Mouse (Mus musculus): ENCODE measurements around the gene Slk. TPM values are rescaled to one million over a fixed set of nuclear protein-coding genes. Genes with fewer than 3 reads are reported as not detected.
A peak's percentile ranks its signal among the peaks of the same experiment; 100 is the strongest.
"Not testable (repeated sequence)": the region's sequence is repeated elsewhere in the genome, so short reads cannot be mapped to it uniquely, and the experiment has no call there.

Gene Slk
- polyA plus RNA-seq, 1 experiment from 2014 or later = 5.4 TPM

GRCm38 (mm10) chr19:47571981-47572380 lies 7.5 kb upstream of the Slk start:
- not testable (repeated sequence) for ATAC-seq (ENCODE audit: insufficient read depth); H3K4me1 ChIP-seq (replicated peaks); H3K4me2 ChIP-seq; H3K9ac ChIP-seq; H3K27me3 ChIP-seq; H3K27ac ChIP-seq (replicated peaks); H3K9me3 ChIP-seq (replicated peaks); H3K4me3 ChIP-seq (replicated peaks); H3K36me3 ChIP-seq (replicated peaks)
- 43% methylated on average over 4 of the region's 4 CpGs for WGBS (ENCODE audit: insufficient replicate concordance)

GRCm38 (mm10) chr19:47573718-47574117 lies 5.8 kb upstream of the Slk start:
- whole genome bisulfite sequencing (ENCODE audit: insufficient replicate concordance) = 71% methylated on average over 3 of the region's 3 CpGs
- H3K4me3 ChIP-seq (replicated peaks) = no peak overlapping the region

GRCm38 (mm10) chr19:47578581-47579224 lies 775 bp upstream of the Slk start:
- Histone ChIP-seq H3K4me3 (replicated peaks) (peak overlapping the region; percentile 93), H3K27me3 (no peaks in the 10 kb centered on the region), H3K9ac (peak overlapping the region; percentile 99), H3K9me3 (replicated peaks) (no peaks in the 10 kb centered on the region), H3K4me1 (replicated peaks) (peaks cover 30% of the 10 kb centered on the region), H3K36me3 (replicated peaks) (no peaks in the 10 kb centered on the region), H3K4me2 (peak overlapping the region; percentile 95), H3K27ac (replicated peaks) (peak overlapping the region; percentile 95)
- WGBS (ENCODE audit: insufficient replicate concordance) = 22% methylated on average over 13 of the region's 13 CpGs
- ATAC-seq (ENCODE audit: insufficient read depth) = no peak

More at GRCm38 (mm10) chr19:47573718-47574117, 5.8 kb upstream of the Slk start:
- Histone ChIP-seq H3K9ac (no peak overlapping the region), H3K36me3 (replicated peaks) (no peaks in the 10 kb centered on the region), H3K27me3 (no peaks in the 10 kb centered on the region; the same call in 1 of the 2 replicates), H3K27ac (replicated peaks) (no peak overlapping the region), H3K4me2 (no peak overlapping the region), H3K9me3 (replicated peaks) (no peaks in the 10 kb centered on the region), H3K4me1 (replicated peaks) (peaks cover 6% of the 10 kb centered on the region)
- ATAC-seq (ENCODE audit: insufficient read depth) = no peak

GRCm38 (mm10) chr19:47579788-47580631 lies 532 bp downstream of the Slk start:
- H3K4me2 ChIP-seq = peak overlapping the region; percentile 95
- H3K27ac ChIP-seq (replicated peaks) = peak overlapping the region; percentile 95
- H3K9ac ChIP-seq = peak overlapping the region; percentile 99
- H3K4me3 ChIP-seq (replicated peaks) = peak overlapping the region; percentile 93
- WGBS (ENCODE audit: insufficient replicate concordance) = under 1% methylated on average over 92 of the region's 96 CpGs
- H3K9me3 ChIP-seq (replicated peaks) = no peaks in the 10 kb centered on the region
- no peaks in the 10 kb centered on the region for H3K36me3 ChIP-seq (replicated peaks)
- peak; percentile 78 for ATAC-seq (ENCODE audit: insufficient read depth)
- peaks cover 30% of the 10 kb centered on the region for H3K4me1 ChIP-seq (replicated peaks)
- no peaks in the 10 kb centered on the region for H3K27me3 ChIP-seq

GRCm38 (mm10) chr19:47585772-47586171 lies 6.3 kb downstream of the Slk start:
- no peak overlapping the region for H3K4me3 ChIP-seq (replicated peaks)
- WGBS (ENCODE audit: insufficient replicate concordance) = 88% methylated on average over 1 of the region's 1 CpGs
- no peaks in the 10 kb centered on the region for H3K36me3 ChIP-seq (replicated peaks)
- no peaks in the 10 kb centered on the region for H3K27me3 ChIP-seq
- no peak overlapping the region for H3K9ac ChIP-seq
- H3K27ac ChIP-seq (replicated peaks) = no peak overlapping the region
- no peak overlapping the region for H3K4me2 ChIP-seq
- no peaks in the 10 kb centered on the region for H3K9me3 ChIP-seq (replicated peaks)
- peaks cover 42% of the 10 kb centered on the region for H3K4me1 ChIP-seq (replicated peaks)
- ATAC-seq (ENCODE audit: insufficient read depth) = no peak

- no peak overlapping the region for H3K27ac ChIP-seq (replicated peaks)
- no peak for ATAC-seq (ENCODE audit: insufficient read depth)
- H3K4me3 ChIP-seq (replicated peaks) = no peak overlapping the region
- H3K4me1 ChIP-seq (replicated peaks) = peaks cover 31% of the 10 kb centered on the region
- no peaks in the 10 kb centered on the region for H3K9me3 ChIP-seq (replicated peaks)
- H3K9ac ChIP-seq = no peak overlapping the region
- H3K27me3 ChIP-seq = no peaks in the 10 kb centered on the region
- H3K4me2 ChIP-seq = no peak overlapping the region
- 78% methylated on average over 1 of the region's 1 CpGs for WGBS (ENCODE audit: insufficient replicate concordance)
- no peaks in the 10 kb centered on the region for H3K36me3 ChIP-seq (replicated peaks)
Measured at GRCm38 (mm10) chr19:47587009-47587408, 7.5 kb downstream of the Slk start.

GRCm38 (mm10) chr19:47608513-47608912 lies 29.0 kb downstream of the Slk start:
- ATAC-seq (ENCODE audit: insufficient read depth) = no peak
- 53% methylated on average over 3 of the region's 3 CpGs for WGBS (ENCODE audit: insufficient replicate concordance)

GRCm38 (mm10) chr19:47613442-47613841 lies 34.0 kb downstream of the Slk start:
- no peak for ATAC-seq (ENCODE audit: insufficient read depth)
- Histone ChIP-seq H3K4me1 (replicated peaks) (no peaks in the 10 kb centered on the region), H3K36me3 (replicated peaks) (peaks cover 57% of the 10 kb centered on the region), H3K9me3 (replicated peaks) (no peaks in the 10 kb centered on the region), H3K9ac (no peak overlapping the region), H3K27ac (replicated peaks) (no peak overlapping the region), H3K4me2 (no peak overlapping the region), H3K4me3 (replicated peaks) (no peak overlapping the region), H3K27me3 (no peaks in the 10 kb centered on the region)
- 54% methylated on average over 7 of the region's 7 CpGs for WGBS (ENCODE audit: insufficient replicate concordance)

More at GRCm38 (mm10) chr19:47608513-47608912, 29.0 kb downstream of the Slk start:
- Histone ChIP-seq H3K9ac (no peak overlapping the region), H3K27me3 (no peaks in the 10 kb centered on the region), H3K4me2 (no peak overlapping the region), H3K36me3 (replicated peaks) (peaks cover 20% of the 10 kb centered on the region; the same call in 1 of the 2 replicates), H3K4me3 (replicated peaks) (no peak overlapping the region), H3K4me1 (replicated peaks) (no peaks in the 10 kb centered on the region), H3K27ac (replicated peaks) (no peak overlapping the region), H3K9me3 (replicated peaks) (no peaks in the 10 kb centered on the region)

GRCm38 (mm10) chr19:47621478-47621877 lies 42.0 kb downstream of the Slk start:
- Histone ChIP-seq H3K27me3 (no peaks in the 10 kb centered on the region), H3K27ac (replicated peaks) (no peak overlapping the region), H3K4me2 (no peak overlapping the region), H3K9ac (no peak overlapping the region), H3K9me3 (replicated peaks) (no peaks in the 10 kb centered on the region), H3K4me1 (replicated peaks) (no peaks in the 10 kb centered on the region), H3K4me3 (replicated peaks) (no peak overlapping the region), H3K36me3 (replicated peaks) (peaks cover 91% of the 10 kb centered on the region)
- ATAC-seq (ENCODE audit: insufficient read depth) = no peak
- 80% methylated on average over 8 of the region's 8 CpGs for WGBS (ENCODE audit: insufficient replicate concordance)

GRCm38 (mm10) chr19:47624940-47625711 lies 45.6 kb downstream of the Slk start:
- Histone ChIP-seq H3K4me2 (no peak overlapping the region), H3K27ac (replicated peaks) (no peak overlapping the region), H3K27me3 (no peaks in the 10 kb centered on the region), H3K36me3 (replicated peaks) (peaks cover 73% of the 10 kb centered on the region), H3K9ac (no peak overlapping the region), H3K4me1 (replicated peaks) (no peaks in the 10 kb centered on the region), H3K4me3 (replicated peaks) (no peak overlapping the region), H3K9me3 (replicated peaks) (no peaks in the 10 kb centered on the region)
- 85% methylated on average over 10 of the region's 10 CpGs for WGBS (ENCODE audit: insufficient replicate concordance)
- no peak for ATAC-seq (ENCODE audit: insufficient read depth)

- Histone ChIP-seq H3K9me3 (replicated peaks) (no peaks in the 10 kb centered on the region), H3K27ac (replicated peaks) (no peak overlapping the region), H3K4me2 (no peak overlapping the region), H3K36me3 (replicated peaks) (peaks cover 55% of the 10 kb centered on the region), H3K4me3 (replicated peaks) (no peak overlapping the region), H3K27me3 (no peaks in the 10 kb centered on the region), H3K4me1 (replicated peaks) (no peaks in the 10 kb centered on the region; the same call in none of the 2 replicates), H3K9ac (no peak overlapping the region)
- WGBS (ENCODE audit: insufficient replicate concordance) = 92% methylated on average over 10 of the region's 10 CpGs
- no peak for ATAC-seq (ENCODE audit: insufficient read depth)
Measured at GRCm38 (mm10) chr19:47627450-47627849, 48.0 kb downstream of the Slk start.
